Mouse (Mus musculus): ENCODE results near the gene Cacng7. TPM values are rescaled to one million over a fixed set of nuclear protein-coding genes. Genes with fewer than 3 reads are reported as not detected.

Gene Cacng7
- total and polyA plus RNA-seq, 2 experiments from 2014 or later = 0.15 to 4.0 TPM

DNA sequence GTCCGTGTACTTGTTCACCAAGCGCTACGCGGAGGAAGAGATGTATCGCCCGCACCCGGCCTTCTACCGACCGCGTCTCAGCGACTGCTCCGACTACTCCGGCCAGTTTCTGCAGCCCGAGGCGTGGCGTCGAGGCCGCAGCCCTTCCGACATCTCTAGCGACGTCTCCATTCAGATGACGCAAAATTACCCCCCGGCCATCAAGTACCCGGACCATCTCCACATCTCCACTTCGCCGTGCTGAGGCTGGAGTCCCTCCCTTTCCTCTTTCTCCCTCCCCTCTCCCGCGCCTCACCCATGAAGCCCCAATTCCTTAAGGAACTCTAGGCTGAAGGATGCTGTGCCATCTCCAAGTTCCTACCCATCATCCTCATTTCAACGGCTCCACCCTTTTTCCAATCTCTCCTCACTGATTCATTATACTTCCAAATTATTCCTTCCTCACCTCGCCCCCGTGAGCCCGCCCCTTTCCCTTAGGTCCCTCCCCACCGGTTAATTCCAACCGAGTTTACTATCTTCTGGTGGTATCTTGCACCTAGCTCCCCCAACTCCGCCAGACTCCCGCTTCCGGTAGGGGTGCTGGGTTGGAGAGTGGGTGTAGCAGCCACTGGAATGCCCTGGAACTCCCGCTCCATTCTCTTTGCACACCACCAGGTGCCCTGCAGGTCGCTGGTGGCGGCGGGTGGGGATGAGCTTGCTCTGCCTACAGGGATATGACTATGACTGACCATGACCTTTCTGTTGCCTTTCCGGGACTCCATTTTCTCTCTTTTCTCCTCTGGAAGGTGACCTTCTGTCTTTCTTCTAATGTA lies 34.2 kb downstream of the Cacng7 start:
- H3K9me3 ChIP-seq (replicated peaks; ENCODE audit: control insufficient read depth, low read length) = no peaks in the 10 kb centered on the region
- DNase-seq (ENCODE audit: low spot score) = no peak
- WGBS = 4% methylated on average over 42 of the region's 42 CpGs
- H3K36me3 ChIP-seq (replicated peaks; ENCODE audit: control insufficient read depth, insufficient read depth, low read length) = no peaks in the 10 kb centered on the region
- peak overlapping the region; percentile 57 for H3K4me2 ChIP-seq (ENCODE audit: low read depth, low read length)
- no peak overlapping the region for H3K27ac ChIP-seq (ENCODE audit: low read depth)
- H3K4me3 ChIP-seq (ENCODE audit: low read depth, low read length) = peak overlapping the region; percentile 28
- TF ChIP-seq CTCF (IDR thresholded peaks at IDR 0.05; ENCODE audit: low read depth) = no peak
- no peak for TF ChIP-seq EP300 (IDR thresholded peaks at IDR 0.05; ENCODE audit: low read depth)
- H3K27me3 ChIP-seq (ENCODE audit: control insufficient read depth, insufficient read depth, low read length) = peaks cover 31% of the 10 kb centered on the region
- no peak overlapping the region for H3K9ac ChIP-seq (replicated peaks; ENCODE audit: low read depth, low read length)
- H3K4me1 ChIP-seq (ENCODE audit: control insufficient read depth, insufficient read depth) = 0 out of 2 replicates have a peak, but pooled peaks cover 3% of the 10 kb centered on the region
- ATAC-seq (ENCODE audit: insufficient read depth, low read depth) = no peak

DNA sequence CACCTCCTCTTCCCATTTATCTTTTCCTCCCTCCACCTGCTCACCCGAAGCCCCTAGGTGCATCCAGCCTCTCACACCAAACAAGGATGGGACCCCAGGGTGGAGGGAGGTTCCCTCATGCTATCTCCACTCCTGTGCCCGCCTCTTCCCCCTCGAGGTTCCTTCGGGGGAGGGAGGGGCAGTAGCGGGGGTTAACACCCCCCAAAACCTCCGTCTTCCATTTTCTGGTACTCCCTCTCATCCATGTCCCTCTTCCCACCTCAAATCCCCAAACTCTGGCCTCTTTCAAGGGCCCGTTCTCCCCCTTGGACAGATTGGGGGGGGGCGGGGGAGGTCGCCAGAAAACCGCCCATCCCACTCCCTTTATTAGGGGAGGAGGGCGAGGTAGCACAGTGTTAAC lies 34.8 kb downstream of the Cacng7 start:
- Histone ChIP-seq H3K27ac (ENCODE audit: low read depth) (no peak overlapping the region), H3K4me3 (ENCODE audit: low read depth, low read length) (peak overlapping the region; percentile 28), H3K9me3 (replicated peaks; ENCODE audit: control insufficient read depth, low read length) (no peaks in the 10 kb centered on the region), H3K4me1 (ENCODE audit: control insufficient read depth, insufficient read depth) (0 out of 2 replicates have a peak, but pooled peaks cover 3% of the 10 kb centered on the region), H3K36me3 (replicated peaks; ENCODE audit: control insufficient read depth, insufficient read depth, low read length) (no peaks in the 10 kb centered on the region), H3K9ac (replicated peaks; ENCODE audit: low read depth, low read length) (no peak overlapping the region), H3K27me3 (ENCODE audit: control insufficient read depth, insufficient read depth, low read length) (peaks cover 31% of the 10 kb centered on the region), H3K4me2 (ENCODE audit: low read depth, low read length) (peak overlapping the region; percentile 57)
- DNase-seq (ENCODE audit: low spot score) (no peak), ATAC-seq (ENCODE audit: insufficient read depth, low read depth) (no peak)
- TF ChIP-seq CTCF (IDR thresholded peaks at IDR 0.05; ENCODE audit: low read depth) = no peak
- no peak for TF ChIP-seq EP300 (IDR thresholded peaks at IDR 0.05; ENCODE audit: low read depth)
- 5% methylated on average over 10 of the region's 11 CpGs for WGBS

DNA sequence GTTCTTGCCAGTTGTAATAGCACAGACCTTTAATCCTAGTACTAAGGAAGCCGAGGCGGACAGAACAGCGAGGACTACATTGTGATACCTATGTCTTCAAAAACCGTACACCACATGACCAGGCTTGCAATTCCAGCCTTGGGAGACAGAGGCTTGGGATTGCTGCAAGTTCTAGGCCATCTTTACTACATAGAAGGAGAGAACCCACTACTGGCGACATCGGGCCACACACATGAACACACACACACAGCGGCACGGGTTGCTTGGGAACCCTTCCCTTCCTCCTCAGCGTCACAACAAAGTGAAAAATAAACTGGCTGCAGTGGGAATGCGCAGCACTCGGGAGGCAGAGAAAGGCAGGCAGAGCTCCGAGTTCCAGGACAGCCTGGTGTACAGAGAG lies 35.6 kb downstream of the Cacng7 start:
- Histone ChIP-seq H3K4me2 (ENCODE audit: low read depth, low read length) (no peak overlapping the region), H3K4me3 (ENCODE audit: low read depth, low read length) (no peak overlapping the region; the same call in 1 of the 2 replicates), H3K9me3 (replicated peaks; ENCODE audit: control insufficient read depth, low read length) (no peaks in the 10 kb centered on the region), H3K9ac (replicated peaks; ENCODE audit: low read depth, low read length) (no peak overlapping the region), H3K36me3 (replicated peaks; ENCODE audit: control insufficient read depth, insufficient read depth, low read length) (no peaks in the 10 kb centered on the region), H3K27me3 (ENCODE audit: control insufficient read depth, insufficient read depth, low read length) (peaks cover 31% of the 10 kb centered on the region), H3K4me1 (ENCODE audit: control insufficient read depth, insufficient read depth) (0 out of 2 replicates have a peak, but pooled peaks cover 3% of the 10 kb centered on the region), H3K27ac (ENCODE audit: low read depth) (no peak overlapping the region)
- TF ChIP-seq CTCF (IDR thresholded peaks at IDR 0.05; ENCODE audit: low read depth) (no peak), EP300 (IDR thresholded peaks at IDR 0.05; ENCODE audit: low read depth) (no peak)
- DNase-seq (ENCODE audit: low spot score) (no peak), ATAC-seq (ENCODE audit: insufficient read depth, low read depth) (no peak)
- 29% methylated on average over 12 of the region's 12 CpGs for WGBS

DNA sequence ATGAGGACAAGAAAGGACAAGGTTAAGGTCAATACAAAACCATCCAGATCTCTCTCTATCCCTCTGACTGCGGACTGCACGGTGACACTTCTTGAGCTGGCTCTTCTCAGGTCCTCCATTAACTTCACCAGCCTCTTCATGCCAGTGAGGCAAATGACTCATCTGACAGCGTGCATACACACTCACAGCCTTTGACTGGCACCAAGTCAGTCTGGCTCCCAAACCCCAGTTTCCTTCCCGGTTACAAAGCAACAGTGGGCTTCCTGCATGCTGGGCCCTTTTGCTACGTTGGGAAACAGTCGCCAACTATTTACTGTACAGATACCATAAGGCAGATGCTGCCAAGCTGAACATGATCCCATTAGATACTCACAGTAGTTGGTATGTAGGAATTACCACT lies 36.4 kb downstream of the Cacng7 start:
- ATAC-seq (ENCODE audit: insufficient read depth, low read depth) (no peak), DNase-seq (ENCODE audit: low spot score) (no peak)
- H3K9ac ChIP-seq (replicated peaks; ENCODE audit: low read depth, low read length) = no peak overlapping the region
- no peaks in the 10 kb centered on the region for H3K9me3 ChIP-seq (replicated peaks; ENCODE audit: control insufficient read depth, low read length)
- H3K27me3 ChIP-seq (ENCODE audit: control insufficient read depth, insufficient read depth, low read length) = peaks cover 31% of the 10 kb centered on the region
- TF ChIP-seq CTCF (IDR thresholded peaks at IDR 0.05; ENCODE audit: low read depth) = no peak
- no peak for TF ChIP-seq EP300 (IDR thresholded peaks at IDR 0.05; ENCODE audit: low read depth)
- H3K4me2 ChIP-seq (ENCODE audit: low read depth, low read length) = no peak overlapping the region
- 63% methylated on average over 6 of the region's 6 CpGs for WGBS
- H3K27ac ChIP-seq (ENCODE audit: low read depth) = no peak overlapping the region
- 0 out of 2 replicates have a peak, but pooled peaks cover 3% of the 10 kb centered on the region for H3K4me1 ChIP-seq (ENCODE audit: control insufficient read depth, insufficient read depth)
- H3K36me3 ChIP-seq (replicated peaks; ENCODE audit: control insufficient read depth, insufficient read depth, low read length) = no peaks in the 10 kb centered on the region
- H3K4me3 ChIP-seq (ENCODE audit: low read depth, low read length) = no peak overlapping the region

DNA sequence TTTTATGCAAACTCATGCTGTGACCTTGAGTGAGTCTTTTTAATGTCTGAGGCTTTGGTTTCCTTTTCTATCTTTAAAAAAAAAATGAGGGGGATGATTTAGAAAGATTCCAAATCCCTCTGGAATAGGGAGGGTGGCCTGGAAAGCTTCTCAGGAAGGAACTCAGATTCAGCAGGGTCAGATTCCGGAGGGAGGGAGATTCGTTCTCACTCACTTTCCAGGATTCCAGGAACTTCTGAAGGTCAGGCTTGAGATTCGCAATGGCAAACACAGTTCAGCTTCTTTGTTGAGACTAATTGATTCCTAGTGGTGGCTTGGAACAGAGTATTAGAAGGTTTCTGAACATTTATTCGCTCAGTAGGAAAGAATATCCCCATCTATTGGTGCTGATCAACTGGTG lies 37.7 kb downstream of the Cacng7 start:
- Histone ChIP-seq H3K27ac (ENCODE audit: low read depth) (no peak overlapping the region), H3K9me3 (replicated peaks; ENCODE audit: control insufficient read depth, low read length) (no peaks in the 10 kb centered on the region), H3K36me3 (replicated peaks; ENCODE audit: control insufficient read depth, insufficient read depth, low read length) (no peaks in the 10 kb centered on the region), H3K4me2 (ENCODE audit: low read depth, low read length) (no peak overlapping the region), H3K9ac (replicated peaks; ENCODE audit: low read depth, low read length) (no peak overlapping the region), H3K4me1 (ENCODE audit: control insufficient read depth, insufficient read depth) (0 out of 2 replicates have a peak, but pooled peaks cover 3% of the 10 kb centered on the region), H3K4me3 (ENCODE audit: low read depth, low read length) (no peak overlapping the region), H3K27me3 (ENCODE audit: control insufficient read depth, insufficient read depth, low read length) (peaks cover 24% of the 10 kb centered on the region)
- TF ChIP-seq CTCF (IDR thresholded peaks at IDR 0.05; ENCODE audit: low read depth) (no peak), EP300 (IDR thresholded peaks at IDR 0.05; ENCODE audit: low read depth) (no peak)
- ATAC-seq (ENCODE audit: insufficient read depth, low read depth) (no peak), DNase-seq (ENCODE audit: low spot score) (no peak)
- 38% methylated on average over 4 of the region's 4 CpGs for WGBS
